Mouse (Mus musculus) kidney, embryonic 14.5 days (tissue): ENCODE data around the gene Iqcg. TPM values are rescaled to one million over a fixed set of nuclear protein-coding genes. Genes with fewer than 3 reads are reported as not detected.

Experiments used
- ATAC-seq: fragments of 200-750 bp; cut with Nextera tagmentation; 2 replicates; pipeline ENCODE4 v1.8.0; 2017; ENCODE audit warnings: moderate number of reproducible peaks, mild to moderate bottlenecking, moderate TSS enrichment, moderate library complexity; ENCODE audit not compliant: low FRiP score, low TSS enrichment
- H3K27ac ChIP-seq: fragments of 300-500 bp; sonication (generic); 2 replicates; pipeline ENCODE4 v1.5.1; 2014; ENCODE audit warnings: low read depth, mild to moderate bottlenecking, low read length, moderate library complexity, mixed read lengths
- H3K27me3 ChIP-seq: fragments of 300-500 bp; sonication (generic); 2 replicates; pipeline ENCODE4 v1.6.1; 2014; ENCODE audit warnings: mild to moderate bottlenecking, low read length; ENCODE audit not compliant: control insufficient read depth, insufficient read depth
- H3K36me3 ChIP-seq: fragments of 300-500 bp; sonication (generic); 2 replicates; pipeline ENCODE4 v1.6.1; 2014; ENCODE audit warnings: low read length, mixed read lengths; ENCODE audit not compliant: control insufficient read depth, insufficient read depth
- H3K4me1 ChIP-seq: fragments of 300-500 bp; sonication (generic); 2 replicates; pipeline ENCODE4 v1.6.1; 2014; ENCODE audit warnings: low read length, mixed read lengths; ENCODE audit not compliant: control insufficient read depth, insufficient read depth
- H3K4me2 ChIP-seq: fragments of 300-500 bp; sonication (generic); replicated peaks from 2 replicates; pipeline ENCODE4 v1.6.1; 2014; ENCODE audit warnings: low read depth, mild to moderate bottlenecking, low read length
- H3K4me3 ChIP-seq: fragments of 300-500 bp; sonication (generic); 2 replicates; pipeline ENCODE4 v1.5.1; 2014; ENCODE audit warnings: mild to moderate bottlenecking, low read length
- H3K9ac ChIP-seq: fragments of 300-500 bp; sonication (generic); 2 replicates; pipeline ENCODE4 v1.6.1; 2014; ENCODE audit warnings: low read depth, mild to moderate bottlenecking, low read length, moderate library complexity
- H3K9me3 ChIP-seq: fragments of 300-500 bp; sonication (generic); 2 replicates; pipeline ENCODE4 v1.6.1; 2016; ENCODE audit warnings: low read length; ENCODE audit not compliant: control insufficient read depth
- WGBS: fragments of 180-500 bp; shearing (Covaris S2); extraction: QIAGEN DNeasy Blood & Tissue Kit; methylation state at CpG from one replicate; pipeline ENCODE4 v1.1.7; 2014; 5-methylcytosine and 5-hydroxymethylcytosine counted together
- polyA plus RNA-seq: library from polyadenylated mRNA; unstranded; fragments of >200 nt; fragmentation: Nextera tagmentation; extraction: Ambion mirVana; gene quantifications from 2 replicates; pipeline ENCODE4 v1.2.1, GENCODE M21; 2014

Gene Iqcg
- 5.1 and 5.6 TPM in 2 replicates for polyA plus RNA-seq

- Histone ChIP-seq H3K4me2 (peak within 1 kb of the TSS; percentile 67), H3K4me3 (peak within 1 kb of the TSS; percentile 89), H3K9me3 (no peaks in the 10 kb centered on the region), H3K9ac (peak within 1 kb of the TSS; percentile 91), H3K27me3 (no peaks in the 10 kb centered on the region), H3K36me3 (peaks cover 35% of the 10 kb centered on the region), H3K27ac (peak within 1 kb of the TSS; percentile 83), H3K4me1 (peaks cover 14% of the 10 kb centered on the region)
- peak; percentile 92 for ATAC-seq
- WGBS = under 1% methylated on average over 47 of the region's 47 CpGs
Measured at GRCm38 (mm10) chr16:33056095-33056785, at the start of gene Iqcg, which contains the start of gene Rpl35a. Iqcg (minus strand) TSS chr16:33056218. Rpl35a (plus strand) TSS chr16:33056453.

DNA sequence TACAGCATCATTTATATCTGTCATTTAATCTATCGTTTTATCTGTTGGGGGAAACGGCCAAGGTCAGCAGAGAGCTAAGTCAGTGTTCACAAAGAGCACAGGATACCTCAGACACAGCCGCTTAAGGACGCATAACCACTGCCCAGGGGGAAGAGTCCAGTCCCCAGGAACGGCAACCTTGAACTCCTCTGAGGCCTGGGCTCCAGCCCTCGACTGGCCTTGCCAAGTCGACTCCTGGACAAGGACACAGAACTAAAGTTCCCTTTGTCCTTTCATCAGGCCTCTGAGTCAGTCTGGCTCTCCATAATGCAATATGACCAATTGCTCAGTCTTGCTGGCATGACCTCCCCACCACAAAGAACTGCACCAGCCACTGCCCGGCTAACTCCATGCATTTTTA lies 29.6 kb upstream of the Iqcg start:
- no peak for ATAC-seq
- Histone ChIP-seq H3K4me2 (no peak overlapping the region), H3K27me3 (no peaks in the 10 kb centered on the region), H3K9ac (no peak overlapping the region), H3K4me1 (no peaks in the 10 kb centered on the region), H3K4me3 (no peak overlapping the region), H3K9me3 (no peaks in the 10 kb centered on the region), H3K27ac (no peak overlapping the region), H3K36me3 (0 out of 2 replicates have a peak, but pooled peaks cover 4% of the 10 kb centered on the region)
- WGBS = 77% methylated on average over 8 of the region's 8 CpGs

GRCm38 (mm10) chr16:33083996-33084395 lies 28.0 kb upstream of the Iqcg start:
- 93% methylated on average over 2 of the region's 2 CpGs for WGBS
- no peaks in the 10 kb centered on the region for H3K9me3 ChIP-seq
- no peak for ATAC-seq

DNA sequence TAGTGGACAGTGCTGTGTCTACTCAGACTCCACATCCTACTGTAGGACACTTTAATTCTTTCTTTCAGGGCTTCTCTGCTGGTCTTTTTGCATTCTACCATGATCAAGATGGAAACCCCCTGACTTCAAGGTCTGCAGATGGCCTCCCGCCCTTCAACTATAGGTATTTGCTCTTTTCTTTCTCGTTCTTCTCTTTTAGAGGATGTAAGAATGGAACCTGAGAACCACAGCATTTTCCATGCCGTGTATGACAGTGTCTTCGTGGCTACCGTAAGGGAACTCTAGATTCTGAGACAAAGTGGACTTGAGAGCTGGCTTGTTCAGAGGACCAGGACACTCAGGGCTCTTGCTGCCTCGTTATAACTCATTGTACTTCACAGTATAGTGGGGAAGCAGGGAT lies 26.9 kb upstream of the Iqcg start:
- Histone ChIP-seq H3K9ac (no peak overlapping the region), H3K36me3 (no peaks in the 10 kb centered on the region), H3K27me3 (no peaks in the 10 kb centered on the region), H3K9me3 (no peaks in the 10 kb centered on the region), H3K4me3 (no peak overlapping the region), H3K27ac (no peak overlapping the region), H3K4me2 (no peak overlapping the region), H3K4me1 (no peaks in the 10 kb centered on the region)
- ATAC-seq = no peak
- WGBS = 92% methylated on average over 6 of the region's 6 CpGs

More at GRCm38 (mm10) chr16:33083996-33084395, 28.0 kb upstream of the Iqcg start:
- no peak overlapping the region for H3K4me3 ChIP-seq
- H3K9ac ChIP-seq = no peak overlapping the region
- H3K36me3 ChIP-seq = no peaks in the 10 kb centered on the region
- no peak overlapping the region for H3K27ac ChIP-seq
- H3K4me1 ChIP-seq = no peaks in the 10 kb centered on the region
- H3K4me2 ChIP-seq = no peak overlapping the region
- H3K27me3 ChIP-seq = no peaks in the 10 kb centered on the region

- Histone ChIP-seq H3K27me3 (no peaks in the 10 kb centered on the region), H3K4me2 (no peak overlapping the region), H3K9me3 (no peaks in the 10 kb centered on the region), H3K36me3 (no peaks in the 10 kb centered on the region), H3K9ac (no peak overlapping the region), H3K4me3 (no peak overlapping the region), H3K4me1 (no peaks in the 10 kb centered on the region), H3K27ac (no peak overlapping the region)
- no peak for ATAC-seq
- WGBS = 96% methylated on average over 7 of the region's 7 CpGs
Measured at GRCm38 (mm10) chr16:33080063-33080462, 24.0 kb upstream of the Iqcg start.

GRCm38 (mm10) chr16:33077069-33077627 lies 21.1 kb upstream of the Iqcg start:
- no peak overlapping the region for H3K27ac ChIP-seq
- no peak overlapping the region for H3K4me3 ChIP-seq
- no peaks in the 10 kb centered on the region for H3K9me3 ChIP-seq
- no peaks in the 10 kb centered on the region for H3K4me1 ChIP-seq
- H3K36me3 ChIP-seq = peaks cover 6% of the 10 kb centered on the region
- no peaks in the 10 kb centered on the region for H3K27me3 ChIP-seq
- H3K4me2 ChIP-seq = no peak overlapping the region
- 92% methylated on average over 5 of the region's 5 CpGs for WGBS
- no peak overlapping the region for H3K9ac ChIP-seq
- ATAC-seq = no peak

- H3K4me2 ChIP-seq = no peak overlapping the region
- H3K9ac ChIP-seq = no peak overlapping the region
- H3K27me3 ChIP-seq = no peaks in the 10 kb centered on the region
- no peak overlapping the region for H3K27ac ChIP-seq
- H3K9me3 ChIP-seq = no peaks in the 10 kb centered on the region
- H3K36me3 ChIP-seq = peaks cover 6% of the 10 kb centered on the region
- H3K4me3 ChIP-seq = no peak overlapping the region
- 29% methylated on average over 6 of the region's 6 CpGs for WGBS
- no peaks in the 10 kb centered on the region for H3K4me1 ChIP-seq
- no peak for ATAC-seq
Measured at GRCm38 (mm10) chr16:33076078-33076477, 20.1 kb upstream of the Iqcg start.

DNA sequence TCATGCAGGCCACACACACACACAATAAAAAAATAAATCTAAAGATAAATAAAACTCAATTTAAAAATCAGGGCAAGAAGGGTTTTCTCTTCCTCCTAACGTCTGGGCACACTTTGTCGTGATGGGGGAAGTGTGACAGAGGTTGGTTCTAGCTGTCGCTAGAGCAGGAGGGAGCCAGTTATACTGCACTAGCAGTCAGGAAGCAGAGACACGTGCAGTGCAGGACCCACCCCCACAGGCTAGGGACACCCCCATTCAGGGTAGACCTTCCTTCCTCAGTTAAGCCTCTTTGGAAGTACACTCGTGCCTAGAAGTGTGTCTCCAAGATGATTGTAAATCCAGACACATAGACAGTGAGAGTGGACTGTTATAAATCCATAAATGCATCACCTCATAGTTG lies 18.9 kb upstream of the Iqcg start:
- H3K4me3 ChIP-seq = no peak overlapping the region
- H3K27ac ChIP-seq = no peak overlapping the region
- no peaks in the 10 kb centered on the region for H3K27me3 ChIP-seq
- ATAC-seq = no peak
- H3K9me3 ChIP-seq = no peaks in the 10 kb centered on the region
- WGBS = 82% methylated on average over 5 of the region's 5 CpGs
- no peaks in the 10 kb centered on the region for H3K4me1 ChIP-seq
- no peak overlapping the region for H3K9ac ChIP-seq
- peaks cover 9% of the 10 kb centered on the region for H3K36me3 ChIP-seq
- H3K4me2 ChIP-seq = no peak overlapping the region

DNA sequence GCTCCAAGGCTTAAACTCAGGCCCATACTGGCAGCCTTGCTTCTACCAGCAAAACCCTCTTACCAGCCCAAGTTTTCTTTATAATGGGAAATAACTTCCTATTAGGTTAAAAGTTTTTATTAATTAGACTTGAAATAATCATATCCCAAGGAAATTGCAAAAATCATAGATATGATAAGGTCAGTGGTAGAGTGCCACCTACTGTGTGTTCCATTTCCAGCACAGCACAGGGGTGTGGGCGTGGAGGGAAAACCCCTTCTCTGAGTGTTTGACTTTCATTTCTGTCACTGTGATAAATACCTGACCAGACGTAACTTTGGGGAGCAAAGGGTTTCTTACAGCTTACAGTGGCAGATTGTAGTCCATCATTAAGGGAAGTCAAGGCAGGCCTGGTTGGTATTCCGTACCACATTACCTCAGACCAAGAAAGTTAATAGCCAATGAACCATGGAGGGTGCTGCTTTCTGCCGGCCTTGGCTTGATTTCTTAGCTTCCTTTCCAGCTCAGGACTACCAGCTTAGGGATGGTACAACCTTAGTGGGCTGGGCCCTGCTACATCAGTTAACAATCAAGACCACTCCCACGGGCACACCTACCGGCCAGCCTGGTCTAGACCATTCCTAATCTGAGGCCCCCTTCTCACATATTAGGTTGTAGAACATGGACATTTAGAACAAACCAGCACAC lies 17.0 kb upstream of the Iqcg start:
- no peaks in the 10 kb centered on the region for H3K4me1 ChIP-seq
- no peaks in the 10 kb centered on the region for H3K9me3 ChIP-seq
- WGBS = 76% methylated on average over 6 of the region's 6 CpGs
- H3K27me3 ChIP-seq = no peaks in the 10 kb centered on the region
- H3K4me2 ChIP-seq = no peak overlapping the region
- no peak for ATAC-seq
- no peak overlapping the region for H3K9ac ChIP-seq
- no peak overlapping the region for H3K27ac ChIP-seq
- H3K4me3 ChIP-seq = no peak overlapping the region
- H3K36me3 ChIP-seq = peaks cover 9% of the 10 kb centered on the region
